Mouse (Mus musculus) gastrocnemius, adult 8-10 months (tissue): Measurements from ENCODE around the gene Maml3. TPM values are rescaled to one million over a fixed set of nuclear protein-coding genes. Genes with fewer than 3 reads are reported as not detected.
A peak's percentile ranks its signal among the peaks of the same experiment; 100 is the strongest.

Experiments
- DNase-seq, 2 experiments: peaks; one replicate each; pipeline ENCODE4 v3.0.0; 2022; ENCODE audit warnings: low spot score in 2 of 2
- total RNA-seq, 4 experiments: library from RNA; stranded (reverse); gene quantifications; 2 replicates each; pipeline ENCODE4 v1.2.4; 2022

Maml3 gene
- total RNA-seq, 4 experiments from 2014 or later, result 1.2 to 2.4 (median 1.8) TPM

GRCm38 (mm10) chr3:51914900-51915299, 190.0 kb downstream of the Maml3 start:
- DNase-seq, result no peak

DNA sequence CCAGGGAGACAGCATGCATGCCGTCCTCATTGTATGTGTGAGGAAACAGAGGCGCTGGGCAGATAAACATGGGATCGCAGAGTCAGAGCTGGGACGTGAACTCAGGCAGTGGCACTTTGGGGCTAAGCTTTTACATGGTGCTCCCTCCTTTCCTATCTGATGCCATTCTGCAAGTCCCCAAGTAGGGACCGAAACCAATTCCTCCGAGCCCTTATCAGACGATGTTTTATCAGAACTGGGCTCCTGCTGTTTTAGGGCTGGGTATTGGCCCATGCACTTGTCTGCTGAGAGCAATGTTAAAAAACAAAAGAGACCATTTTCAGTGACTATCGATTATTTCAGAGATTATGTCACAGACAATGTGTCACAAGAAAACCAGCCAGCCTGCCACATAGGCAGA, 191.4 kb downstream of the Maml3 start:
- DNase-seq, result no peak

DNA sequence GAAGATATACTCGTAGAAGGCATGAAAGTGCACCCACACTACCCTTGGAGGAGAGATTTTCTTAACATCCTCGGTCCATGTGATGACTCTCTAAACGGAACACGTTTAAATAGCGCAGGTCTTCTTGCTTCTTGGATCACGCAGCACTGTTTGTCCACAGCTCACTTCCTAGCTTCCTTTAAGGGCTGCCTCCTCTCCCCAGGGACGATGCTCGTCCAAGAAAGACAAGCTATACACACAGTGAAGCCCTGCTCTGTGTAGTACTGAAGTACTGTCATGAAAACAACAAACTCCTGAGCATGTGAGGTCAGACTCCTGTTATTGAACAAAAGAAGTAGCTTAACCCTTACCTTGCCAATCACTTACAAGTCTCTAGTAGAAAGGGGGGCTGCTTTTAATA, 192.7 kb downstream of the Maml3 start:
- peak in 1 of 2 experiments; percentile 28 for DNase-seq

GRCm38 (mm10) chr3:51908437-51908990, 196.4 kb downstream of the Maml3 start:
- no peak for DNase-seq

- no peak for DNase-seq
These were observed 197.6 kb downstream of the Maml3 start for GRCm38 (mm10) chr3:51907113-51907860.

- DNase-seq, result no peak
These were observed 199.0 kb downstream of the Maml3 start for GRCm38 (mm10) chr3:51905903-51906302.

DNA sequence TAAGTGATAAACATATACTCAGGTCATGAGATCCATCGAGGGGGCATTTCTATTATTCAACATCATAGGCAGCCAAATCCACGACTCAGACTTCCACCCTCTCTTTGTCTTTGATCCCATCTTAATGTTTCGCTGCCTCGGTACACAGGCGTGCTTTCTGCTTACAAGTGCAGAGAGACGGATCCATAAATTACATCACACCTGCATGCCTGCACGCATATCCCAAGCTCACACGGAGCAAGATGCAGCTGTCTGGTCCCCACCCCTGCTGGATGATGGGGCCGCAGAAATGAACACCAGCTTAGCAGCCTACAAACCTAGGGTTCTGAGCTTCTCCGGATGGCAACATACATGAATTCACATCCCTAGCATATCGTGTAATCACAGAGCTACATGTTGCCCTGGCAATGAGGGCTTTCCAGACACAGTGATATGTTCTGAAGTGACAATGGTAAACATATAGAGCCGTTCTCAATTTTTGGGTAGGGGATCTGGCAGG, 200.5 kb downstream of the Maml3 start:
- DNase-seq, result no peak

- no peak for DNase-seq
These were observed 203.7 kb downstream of the Maml3 start for GRCm38 (mm10) chr3:51901151-51901550.

DNA sequence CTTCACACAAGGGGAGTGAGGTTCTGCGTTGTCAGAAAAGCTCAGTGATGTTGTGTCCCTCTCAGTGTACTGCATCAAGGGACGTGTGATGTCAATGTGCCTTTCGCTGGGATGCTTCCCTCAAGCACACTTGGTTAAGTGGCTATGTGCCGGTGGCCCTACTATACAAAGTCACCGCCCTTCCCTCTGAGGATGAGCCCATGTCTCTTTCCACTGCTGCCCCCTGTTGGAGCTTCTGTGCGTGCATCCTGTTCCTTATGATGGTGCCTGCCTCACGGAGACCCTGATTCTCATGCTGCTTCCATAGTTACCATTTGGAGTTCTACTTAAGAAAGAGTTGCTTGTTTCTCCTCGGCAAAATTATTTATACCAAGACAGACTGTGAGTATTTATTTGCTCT, 210.4 kb downstream of the Maml3 start:
- no peak for DNase-seq

DNA sequence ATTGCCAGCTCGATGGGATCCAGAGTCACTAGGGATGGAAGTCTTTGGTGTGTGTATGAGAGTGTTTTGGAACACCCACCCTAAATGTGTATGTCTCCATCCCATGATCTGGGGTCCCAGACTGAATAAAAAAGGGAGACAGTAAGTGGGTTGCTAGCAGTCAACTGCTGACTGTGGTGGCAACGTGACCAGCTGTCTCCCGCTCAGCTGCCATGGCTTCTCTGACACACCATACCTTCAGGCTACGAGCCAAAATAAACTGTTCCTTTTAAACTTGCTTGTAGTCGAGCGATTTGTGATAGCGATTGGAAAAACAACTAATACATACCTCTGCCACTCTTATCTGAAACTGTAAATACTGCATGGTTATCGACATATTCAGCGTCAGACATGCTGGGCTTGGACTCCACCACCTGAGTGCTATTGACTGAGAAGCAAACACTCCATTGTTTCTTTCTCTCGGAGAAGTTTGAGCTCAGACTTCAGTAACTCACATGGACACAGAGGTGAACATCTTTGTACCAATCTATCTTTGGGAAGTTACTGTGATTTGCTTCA, 213.2 kb downstream of the Maml3 start:
- no peak for DNase-seq

GRCm38 (mm10) chr3:51890181-51890580, 214.7 kb downstream of the Maml3 start:
- no peak for DNase-seq

DNA sequence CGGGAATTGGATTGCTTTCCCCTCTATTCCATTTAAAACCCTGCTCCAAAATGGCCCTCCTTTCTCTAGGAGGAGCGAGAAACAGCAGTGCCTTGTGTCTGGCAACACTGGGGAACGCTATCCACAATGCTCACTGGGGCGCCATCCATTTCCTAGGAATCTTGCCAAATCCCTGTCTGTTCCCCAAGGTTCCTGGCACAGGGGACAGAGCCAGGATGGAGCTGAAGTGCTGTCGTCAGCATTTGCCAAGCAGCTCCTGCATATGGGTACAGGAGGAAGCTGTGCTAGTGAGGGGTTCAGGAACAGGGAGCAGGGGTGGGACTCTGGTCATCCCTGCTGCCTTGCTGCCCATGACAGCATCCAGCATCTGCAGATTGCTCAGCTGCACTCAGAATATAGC, 215.1 kb downstream of the Maml3 start:
- DNase-seq, result no peak

- no peak for DNase-seq
These were observed 216.0 kb downstream of the Maml3 start for GRCm38 (mm10) chr3:51888662-51889433.

DNA sequence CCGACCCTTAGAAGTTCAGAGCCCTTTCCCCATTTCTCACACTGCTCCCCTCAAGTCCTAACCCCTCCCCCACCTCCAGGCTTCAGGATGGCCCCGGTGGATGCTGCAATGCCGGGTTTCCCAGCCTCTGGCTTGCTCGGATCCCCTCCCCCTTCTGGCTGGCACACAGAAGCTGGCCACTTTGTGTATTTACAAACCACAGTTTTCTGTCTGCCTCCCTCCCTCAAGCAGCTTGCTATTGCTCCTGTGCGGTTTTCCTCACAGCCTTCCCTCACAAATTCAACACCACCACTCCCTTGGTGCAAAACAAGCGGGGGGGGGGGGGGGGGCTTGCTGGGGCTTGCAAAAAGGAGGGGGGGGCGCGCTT, 216.6 kb downstream of the Maml3 start:
- DNase-seq, result no peak

DNA sequence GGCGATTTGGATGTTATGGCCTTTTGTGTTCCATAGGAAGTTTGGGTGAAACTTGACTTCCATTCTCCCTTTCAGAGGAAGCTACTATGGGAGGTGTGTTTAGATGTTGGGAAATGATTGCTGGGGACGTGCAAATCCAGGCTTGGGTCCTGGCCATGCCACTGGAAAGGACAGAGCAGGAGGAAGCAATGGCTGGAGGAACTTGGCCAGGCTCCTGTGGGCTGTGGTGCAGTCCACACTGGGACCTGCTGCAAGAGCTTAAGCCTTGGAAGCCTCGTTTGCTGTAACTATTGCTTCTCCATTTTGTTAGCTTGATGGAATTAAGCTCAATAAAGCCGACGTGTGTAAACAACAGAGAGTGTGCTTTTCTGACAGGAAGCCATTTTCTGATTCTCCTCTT, 219.0 kb downstream of the Maml3 start:
- DNase-seq, result no peak

DNA sequence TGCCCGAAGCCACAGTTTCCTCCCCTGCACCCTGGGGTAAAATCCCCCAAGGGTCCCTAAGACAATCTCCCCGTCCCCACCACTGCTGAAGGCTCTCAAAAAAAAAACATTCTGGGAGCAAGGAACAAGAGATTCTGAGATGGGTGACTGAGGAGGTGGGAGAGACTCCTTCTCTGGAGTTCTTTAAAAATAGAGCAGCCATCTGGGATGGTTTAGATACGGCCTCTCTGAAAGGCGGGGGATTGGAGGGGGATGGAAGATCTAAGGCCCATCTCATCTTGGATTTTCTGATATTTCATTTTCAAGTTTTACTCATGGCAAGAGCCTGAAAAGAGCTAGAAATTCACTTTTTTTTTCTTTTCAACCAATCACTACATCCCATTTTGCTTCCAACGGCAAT, 219.4 kb downstream of the Maml3 start:
- no peak for DNase-seq

GRCm38 (mm10) chr3:51881981-51882380, 222.9 kb downstream of the Maml3 start:
- no peak for DNase-seq

DNA sequence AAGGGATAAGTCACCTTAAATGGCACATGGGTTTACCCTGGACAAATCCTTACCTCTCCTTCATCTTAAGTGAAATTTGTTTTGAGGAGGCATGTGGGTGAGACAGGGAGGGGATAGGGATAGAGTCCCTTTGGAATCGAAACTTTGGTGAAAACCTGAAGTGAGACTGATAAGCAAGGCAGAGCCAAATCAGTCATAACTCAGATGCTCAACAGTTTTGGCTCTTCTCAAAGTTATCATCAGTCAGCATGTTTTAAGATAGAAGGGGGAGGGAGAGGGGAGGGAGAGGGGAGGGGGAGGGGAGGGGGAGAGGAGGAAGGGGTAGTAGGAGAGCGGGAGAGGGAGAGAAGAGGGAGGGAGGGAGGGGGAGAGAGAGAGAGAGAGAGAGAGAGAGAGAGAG, 223.5 kb downstream of the Maml3 start:
- no peak for DNase-seq

GRCm38 (mm10) chr3:51880506-51881036, 224.3 kb downstream of the Maml3 start:
- no peak for DNase-seq

GRCm38 (mm10) chr3:51879211-51879610, 225.7 kb downstream of the Maml3 start:
- no peak for DNase-seq

- DNase-seq, result no peak
These were observed 226.3 kb downstream of the Maml3 start for GRCm38 (mm10) chr3:51878577-51878976.

- no peak for DNase-seq
These were observed 228.1 kb downstream of the Maml3 start for GRCm38 (mm10) chr3:51876729-51877128.
